Mouse (Mus musculus): Measurements from ENCODE around the gene Sipa1l2.

DNA sequence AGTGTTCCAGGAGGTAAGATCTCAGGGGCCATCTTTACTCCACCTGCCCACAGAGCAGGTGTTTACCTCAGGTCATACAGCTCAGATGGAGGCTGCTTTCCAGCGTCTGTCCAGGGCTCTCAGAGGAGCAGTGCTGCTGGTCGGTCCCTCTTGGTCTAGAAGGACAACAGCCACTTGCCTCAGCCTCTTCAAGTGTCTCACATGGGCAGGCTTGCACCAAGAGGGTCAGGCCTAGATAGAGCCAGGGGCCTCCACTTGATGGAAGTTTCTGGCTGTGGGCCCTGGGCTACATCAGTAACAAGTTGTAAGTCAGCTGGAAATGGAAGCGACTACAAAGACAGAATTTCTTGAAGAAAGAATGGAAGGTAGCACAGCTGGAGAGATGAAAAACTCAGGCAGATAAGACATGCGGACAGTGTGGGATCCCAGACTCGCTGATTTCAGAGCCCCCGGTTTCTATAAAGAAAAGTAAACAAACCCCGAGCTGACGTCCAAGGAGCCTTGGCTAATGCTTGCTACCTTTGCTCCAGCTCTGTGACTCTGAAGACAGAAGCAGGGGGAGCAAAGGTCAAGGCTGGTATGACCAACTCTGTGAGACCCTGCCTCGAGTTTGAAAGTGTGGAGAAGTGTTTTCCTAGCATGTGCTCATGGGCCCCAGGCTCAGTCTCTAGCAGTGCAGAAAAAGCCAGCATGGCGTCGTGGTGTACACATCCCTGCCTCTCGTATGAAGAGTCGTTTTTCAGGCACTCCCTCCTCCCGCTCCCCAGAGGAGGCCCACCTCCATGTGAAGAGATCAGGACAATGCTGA lies 58.5 kb downstream of the Sipa1l2 start:
- TF ChIP-seq CTCF (IDR thresholded peaks at IDR 0.05; ENCODE audit: low read depth, low read length) (no peak), GATA2 (IDR thresholded peaks at IDR 0.05; ENCODE audit: borderline replicate concordance, low read depth, low read length) (no peak), TAL1 (conservative IDR thresholded peaks at IDR 0.05; ENCODE audit: low read depth, low read length) (no peak), GATA1 (IDR thresholded peaks at IDR 0.05; ENCODE audit: borderline replicate concordance, low read length) (no peak), POLR2AphosphoS5 (IDR thresholded peaks at IDR 0.05; ENCODE audit: insufficient replicate concordance, low read depth, low read length) (no peak)
